Mouse (Mus musculus) T-cell, adult 2 months (primary cell): ENCODE measurements at regions not wholly inside any gene's neighbourhood (a gene's known extent, or its start where the extent isn't known, plus 50 kb on each side); places are given as distances from the start of the nearest gene placed in this dataset.
"Not testable (repeated sequence)": the region's sequence is repeated elsewhere in the genome, so short reads cannot be mapped to it uniquely, and the experiment has no call there.

Experiments
- DNase-seq: peaks from one replicate; pipeline ENCODE4 v3.0.0; 2022; ENCODE audit warnings: low spot score

- no peak for DNase-seq
Measured at GRCm38 (mm10) chr1:181262496-181262895, 50.7 kb upstream of the Wdr26 start.

GRCm38 (mm10) chr1:181263216-181263615 lies 51.4 kb upstream of the Wdr26 start:
- DNase-seq: no peak

- not testable (repeated sequence) for DNase-seq
Measured at GRCm38 (mm10) chr1:181270469-181270868, 58.7 kb upstream of the Wdr26 start.

GRCm38 (mm10) chr1:181271164-181271563 lies 59.4 kb upstream of the Wdr26 start:
- no peak for DNase-seq

- no peak for DNase-seq
Measured at GRCm38 (mm10) chr1:181271821-181272220, 60.0 kb upstream of the Wdr26 start.

- DNase-seq: peak; percentile 57
Measured at GRCm38 (mm10) chr1:181272622-181273296, 61.0 kb upstream of the Wdr26 start.

GRCm38 (mm10) chr1:181273540-181274204 lies 61.9 kb upstream of the Wdr26 start:
- no peak for DNase-seq

GRCm38 (mm10) chr1:181280826-181281225 lies 69.0 kb upstream of the Wdr26 start:
- DNase-seq: no peak

GRCm38 (mm10) chr1:181282986-181283385 lies 69.4 kb upstream of the Cnih3 start:
- DNase-seq: not testable (repeated sequence)

- not testable (repeated sequence) for DNase-seq
Measured at GRCm38 (mm10) chr1:181283539-181283938, 68.9 kb upstream of the Cnih3 start.

- no peak for DNase-seq
Measured at GRCm38 (mm10) chr1:181284301-181285197, 67.9 kb upstream of the Cnih3 start.

- no peak for DNase-seq
Measured at GRCm38 (mm10) chr1:181285600-181285999, 66.8 kb upstream of the Cnih3 start.

GRCm38 (mm10) chr1:181286146-181286545 lies 66.3 kb upstream of the Cnih3 start:
- DNase-seq: no peak

GRCm38 (mm10) chr1:181287166-181287565 lies 65.3 kb upstream of the Cnih3 start:
- no peak for DNase-seq

GRCm38 (mm10) chr1:181289385-181290035 lies 62.9 kb upstream of the Cnih3 start:
- no peak for DNase-seq

- DNase-seq: no peak
Measured at GRCm38 (mm10) chr1:181291202-181291601, 61.2 kb upstream of the Cnih3 start.

- no peak for DNase-seq
Measured at GRCm38 (mm10) chr1:181291966-181292365, 60.5 kb upstream of the Cnih3 start.

GRCm38 (mm10) chr1:181293079-181293865 lies 59.2 kb upstream of the Cnih3 start:
- no peak for DNase-seq

- DNase-seq: no peak
Measured at GRCm38 (mm10) chr1:181295651-181296050, 56.8 kb upstream of the Cnih3 start.

- no peak for DNase-seq
Measured at GRCm38 (mm10) chr1:181298063-181298462, 54.4 kb upstream of the Cnih3 start.

GRCm38 (mm10) chr1:181299075-181299665 lies 53.3 kb upstream of the Cnih3 start:
- DNase-seq: no peak
